Mouse (Mus musculus) ES-E14 (cell line): ENCODE measurements around the gene Zscan10. TPM values are rescaled to one million over a fixed set of nuclear protein-coding genes. Genes with fewer than 3 reads are reported as not detected.
"Not testable (repeated sequence)": the region's sequence is repeated elsewhere in the genome, so short reads cannot be mapped to it uniquely, and the experiment has no call there.

Experiments used
- DNase-seq: peaks from one replicate; pipeline ENCODE4 v3.0.0-alpha.2; 2013; ENCODE audit warnings: low read depth, low spot score
- H3K27ac ChIP-seq: 2 replicates; pipeline ENCODE4 v1.5.1; 2012; ENCODE audit warnings: low read depth, mild to moderate bottlenecking, low read length, moderate library complexity, mixed read lengths; ENCODE audit not compliant: poor library complexity, insufficient read depth, severe bottlenecking
- H3K36me3 ChIP-seq: 2 replicates; pipeline ENCODE4 v1.6.1; 2012; ENCODE audit warnings: mild to moderate bottlenecking, low read length, moderate library complexity, mixed read lengths; ENCODE audit not compliant: control insufficient read depth, poor library complexity, insufficient read depth, severe bottlenecking
- H3K4me1 ChIP-seq, 2 experiments: fragments of 150-350 bp in 1 of 2; sonication (generic) in 1 of 2; 2 replicates each; pipeline ENCODE4 v1.6.1; 2012; ENCODE audit warnings: low read length in 2 of 2, mild to moderate bottlenecking in 1 of 2, mixed read lengths in 1 of 2; ENCODE audit not compliant: control insufficient read depth in 2 of 2, insufficient read depth in 2 of 2, poor library complexity in 1 of 2
- H3K4me3 ChIP-seq, 2 experiments: fragments of 150-350 bp in 1 of 2; sonication (generic) in 1 of 2; 2 replicates each; pipeline ENCODE4 v1.5.1; 2012; ENCODE audit warnings: low read length in 2 of 2, low read depth in 1 of 2, mild to moderate bottlenecking in 1 of 2, mixed read lengths in 1 of 2; ENCODE audit not compliant: insufficient read depth in 1 of 2, poor library complexity in 1 of 2, severe bottlenecking in 1 of 2
- H3K9ac ChIP-seq: 2 replicates; pipeline ENCODE4 v1.6.1; 2012; ENCODE audit warnings: low read depth, mild to moderate bottlenecking, low read length, mixed read lengths; ENCODE audit not compliant: poor library complexity, insufficient read depth, severe bottlenecking
- H3K9me3 ChIP-seq: fragments of 150-350 bp; sonication (generic); 2 replicates; pipeline ENCODE4 v1.6.1; 2012; ENCODE audit warnings: low read depth, mild to moderate bottlenecking, low read length; ENCODE audit not compliant: control insufficient read depth, insufficient read depth
- CHD2 ChIP-seq: IDR thresholded peaks from 2 replicates; pipeline ENCODE4 v1.6.1; 2014; ENCODE audit warnings: mild to moderate bottlenecking, low read depth, low read length, inconsistent platforms
- HCFC1 ChIP-seq: IDR thresholded peaks from 2 replicates; pipeline ENCODE4 v1.6.1; 2012; ENCODE audit warnings: low read length, inconsistent platforms, borderline replicate concordance; ENCODE audit not compliant: insufficient read depth
- MAFK ChIP-seq: IDR thresholded peaks from 2 replicates; pipeline ENCODE4 v1.6.1; 2014; ENCODE audit warnings: mild to moderate bottlenecking, low read depth, low read length, inconsistent platforms; ENCODE audit not compliant: insufficient read depth
- ZC3H11A ChIP-seq: IDR thresholded peaks from 2 replicates; pipeline ENCODE4 v1.6.1; 2012; ENCODE audit warnings: low read depth, mild to moderate bottlenecking, inconsistent platforms, low read length, borderline replicate concordance
- ZNF384 ChIP-seq: IDR thresholded peaks from 2 replicates; pipeline ENCODE4 v1.6.1; 2012; ENCODE audit warnings: low read depth, low read length, inconsistent platforms
- in situ Hi-C, 2 experiments: fragments of 600-800 bp; cut with MboI; formaldehyde crosslinking; loops; one replicate each; pipeline ENCODE4 v1.15.1; 2025; ENCODE audit warnings: low sequenced_read_pairs in 2 of 2, inconsistent platforms in 1 of 2; ENCODE audit not compliant: unreplicated experiment in 2 of 2
- total RNA-seq: library from RNA; depleted of rRNA; stranded (reverse); fragments of 300-350 nt; gene quantifications from 2 replicates; pipeline ENCODE4 v1.2.3, GENCODE M21; 2012

The Zscan10 gene
- total RNA-seq, 1 experiment, result 62.5 TPM

GRCm38 (mm10) chr17:23592208-23592925 is 8.3 kb upstream of the Zscan10 start:
- Histone ChIP-seq H3K9me3 (no peaks in the 10 kb centered on the region), H3K36me3 (no peaks in the 10 kb centered on the region), H3K9ac (peak overlapping the region; percentile 79), H3K27ac (peak overlapping the region; percentile 36; the same call in 1 of the 2 replicates), H3K4me3 (peak overlapping the region; percentile 51 to 66), H3K4me1 (peaks cover 0 to 2% of the 10 kb centered on the region in 2 experiments; a peak in 2 of 4 replicates)
- in situ Hi-C loops, result no loop called here
- peak; percentile 99 for DNase-seq
- no peak for TF ChIP-seq ZNF384
- peak; percentile 80 for TF ChIP-seq HCFC1
- no peak for TF ChIP-seq CHD2

GRCm38 (mm10) chr17:23592926-23593300 is 7.7 kb upstream of the Zscan10 start:
- no peak for DNase-seq
- H3K9ac ChIP-seq, result peak overlapping the region; percentile 79
- H3K27ac ChIP-seq, result peak overlapping the region; percentile 36; the same call in 1 of the 2 replicates
- H3K4me3 ChIP-seq, result peak overlapping the region; percentile 51 to 66
- H3K9me3 ChIP-seq, result no peaks in the 10 kb centered on the region
- H3K4me1 ChIP-seq, result peaks cover 0 to 6% of the 10 kb centered on the region in 2 experiments; a peak in 2 of 4 replicates
- in situ Hi-C loops, result no loop called here
- no peak for TF ChIP-seq ZNF384
- TF ChIP-seq HCFC1, result no peak
- TF ChIP-seq ZC3H11A, result no peak
- no peaks in the 10 kb centered on the region for H3K36me3 ChIP-seq

- H3K36me3 ChIP-seq, in situ Hi-C loops, H3K27ac ChIP-seq, H3K9me3 ChIP-seq, H3K4me1 ChIP-seq, H3K9ac ChIP-seq, DNase-seq, H3K4me3 ChIP-seq: not testable (repeated sequence)
- TF ChIP-seq ZNF384, result peak; percentile 84
Measured at GRCm38 (mm10) chr17:23595139-23595538, 5.5 kb upstream of the Zscan10 start.

GRCm38 (mm10) chr17:23598582-23599552 is 1.8 kb upstream of the Zscan10 start, which contains the start of gene Zfp13:
Zfp13 (minus strand) TSS chr17:23599487.
- DNase-seq, result peak; percentile 95
- Histone ChIP-seq H3K9ac (peak within 1 kb of the TSS; percentile 96), H3K36me3 (peaks cover 3% of the 10 kb centered on the region), H3K9me3 (no peaks in the 10 kb centered on the region), H3K4me3 (peak within 1 kb of the TSS; percentile 81 to 92), H3K27ac (peak within 1 kb of the TSS; percentile 100), H3K4me1 (peaks cover 2 to 6% of the 10 kb centered on the region in 2 experiments; a peak in 3 of 4 replicates)
- 0 out of 2 replicates have a peak, but pooled peaks have one; percentile 16 for TF ChIP-seq HCFC1
- TF ChIP-seq CHD2, result no peak
- TF ChIP-seq MAFK, result no peak
- TF ChIP-seq ZC3H11A, result no peak
- in situ Hi-C loops, result no loop called here
